Mouse (Mus musculus) heart, embryonic 16.5 days (tissue): ENCODE measurements around the gene Slc4a3. TPM values are rescaled to one million over a fixed set of nuclear protein-coding genes. Genes with fewer than 3 reads are reported as not detected.
A peak's percentile ranks its signal among the peaks of the same experiment; 100 is the strongest.

Experiments used
- ATAC-seq: fragments of 200-750 bp; cut with Nextera tagmentation; replicated peaks from 2 replicates; pipeline ENCODE4 v1.8.0; 2017; ENCODE audit warnings: moderate number of reproducible peaks; ENCODE audit not compliant: insufficient read depth, low FRiP score; ENCODE audit errors: extremely low read depth
- H3K27ac ChIP-seq: fragments of 300-500 bp; sonication (generic); 2 replicates; pipeline ENCODE4 v1.5.1; 2014; ENCODE audit warnings: mild to moderate bottlenecking, low read length, control low read depth, moderate library complexity
- H3K27me3 ChIP-seq: fragments of 300-500 bp; sonication (generic); 2 replicates; pipeline ENCODE4 v1.6.1; 2014; ENCODE audit warnings: low read length, mixed read lengths; ENCODE audit not compliant: control insufficient read depth, insufficient read depth
- H3K36me3 ChIP-seq: fragments of 300-500 bp; sonication (generic); 2 replicates; pipeline ENCODE4 v1.6.1; 2014; ENCODE audit not compliant: control insufficient read depth, insufficient read depth
- H3K4me1 ChIP-seq: fragments of 300-500 bp; sonication (generic); 2 replicates; pipeline ENCODE4 v1.6.1; 2014; ENCODE audit warnings: low read length, mixed read lengths; ENCODE audit not compliant: control insufficient read depth, insufficient read depth
- H3K4me2 ChIP-seq: fragments of 300-500 bp; sonication (generic); 2 replicates; pipeline ENCODE4 v1.6.1; 2014; ENCODE audit warnings: low read depth, mild to moderate bottlenecking, control low read depth, low read length
- H3K4me3 ChIP-seq: fragments of 300-500 bp; sonication (generic); 2 replicates; pipeline ENCODE4 v1.5.1; 2014; ENCODE audit warnings: mild to moderate bottlenecking, control low read depth, low read length
- H3K9ac ChIP-seq: fragments of 300-500 bp; sonication (generic); 2 replicates; pipeline ENCODE4 v1.6.1; 2014; ENCODE audit warnings: low read length, control low read depth
- H3K9me3 ChIP-seq: fragments of 300-500 bp; sonication (generic); replicated peaks from 2 replicates; pipeline ENCODE4 v1.6.1; 2016; ENCODE audit warnings: low read length; ENCODE audit not compliant: control insufficient read depth
- WGBS: fragments of 180-500 bp; shearing (Covaris S2); extraction: QIAGEN DNeasy Blood & Tissue Kit; methylation state at CpG from one replicate; pipeline ENCODE4 v1.1.7; 2014; 5-methylcytosine and 5-hydroxymethylcytosine counted together
- polyA plus RNA-seq: library from polyadenylated mRNA; unstranded; fragments of >200 nt; fragmentation: Nextera tagmentation; extraction: Ambion mirVana; gene quantifications from 2 replicates; pipeline ENCODE4 v1.2.1, GENCODE M21; 2015

Slc4a3 gene
- polyA plus RNA-seq: 33.3 and 36.6 TPM in 2 replicates

- peak within 1 kb of the TSS; percentile 76 for H3K4me2 ChIP-seq
- peak within 1 kb of the TSS; percentile 90 for H3K27ac ChIP-seq
- 1% methylated on average over 55 of the region's 64 CpGs for WGBS
- 0 out of 2 replicates have a peak, but pooled peaks cover 7% of the 10 kb centered on the region for H3K36me3 ChIP-seq
- peak within 1 kb of the TSS; percentile 94 for H3K9ac ChIP-seq
- no peaks in the 10 kb centered on the region for H3K27me3 ChIP-seq
- H3K9me3 ChIP-seq: no peaks in the 10 kb centered on the region
- H3K4me1 ChIP-seq: peaks cover 31% of the 10 kb centered on the region
- ATAC-seq: peak; percentile 86
- H3K4me3 ChIP-seq: peak within 1 kb of the TSS; percentile 81
Observed at GRCm38 (mm10) chr1:75545965-75546956, at the start of gene Slc4a3. Gene Slc4a3 (plus strand): TSS chr1:75546266.

GRCm38 (mm10) chr1:75498897-75499296 is 47.2 kb upstream of the Slc4a3 start:
- no peak for ATAC-seq
- Histone ChIP-seq H3K9ac (no peak overlapping the region), H3K27me3 (no peaks in the 10 kb centered on the region), H3K4me3 (no peak overlapping the region), H3K4me1 (peaks cover 11% of the 10 kb centered on the region), H3K4me2 (no peak overlapping the region), H3K27ac (no peak overlapping the region), H3K36me3 (peaks cover 68% of the 10 kb centered on the region), H3K9me3 (no peaks in the 10 kb centered on the region)
- WGBS: 85% methylated on average over 4 of the region's 4 CpGs

- Histone ChIP-seq H3K27me3 (no peaks in the 10 kb centered on the region), H3K4me3 (no peak overlapping the region), H3K4me1 (peaks cover 16% of the 10 kb centered on the region), H3K36me3 (peaks cover 68% of the 10 kb centered on the region), H3K9ac (no peak overlapping the region), H3K9me3 (no peaks in the 10 kb centered on the region), H3K4me2 (no peak overlapping the region), H3K27ac (no peak overlapping the region)
- 79% methylated on average over 7 of the region's 7 CpGs for WGBS
- no peak for ATAC-seq
Observed at GRCm38 (mm10) chr1:75499441-75499840, 46.6 kb upstream of the Slc4a3 start.

- no peak overlapping the region for H3K27ac ChIP-seq
- no peak overlapping the region for H3K4me3 ChIP-seq
- H3K36me3 ChIP-seq: peaks cover 51% of the 10 kb centered on the region
- H3K4me1 ChIP-seq: peaks cover 25% of the 10 kb centered on the region
- 95% methylated on average over 9 of the region's 9 CpGs for WGBS
- H3K9ac ChIP-seq: no peak overlapping the region
- H3K27me3 ChIP-seq: no peaks in the 10 kb centered on the region
- H3K9me3 ChIP-seq: no peaks in the 10 kb centered on the region
- H3K4me2 ChIP-seq: no peak overlapping the region
- no peak for ATAC-seq
Observed at GRCm38 (mm10) chr1:75501905-75502304, 44.2 kb upstream of the Slc4a3 start.

- Histone ChIP-seq H3K4me1 (peaks cover 30% of the 10 kb centered on the region), H3K9me3 (no peaks in the 10 kb centered on the region), H3K27me3 (no peaks in the 10 kb centered on the region), H3K9ac (no peak overlapping the region), H3K4me3 (no peak overlapping the region), H3K4me2 (peak overlapping the region; percentile 89), H3K36me3 (peaks cover 40% of the 10 kb centered on the region), H3K27ac (no peak overlapping the region)
- ATAC-seq: no peak
- WGBS: 75% methylated on average over 25 of the region's 25 CpGs
Observed at GRCm38 (mm10) chr1:75502945-75503650, 43.0 kb upstream of the Slc4a3 start.

GRCm38 (mm10) chr1:75503651-75503980 is 42.5 kb upstream of the Slc4a3 start:
- H3K27ac ChIP-seq: no peak overlapping the region; the same call in 1 of the 2 replicates
- H3K9me3 ChIP-seq: no peaks in the 10 kb centered on the region
- peaks cover 35% of the 10 kb centered on the region for H3K36me3 ChIP-seq
- no peaks in the 10 kb centered on the region for H3K27me3 ChIP-seq
- H3K9ac ChIP-seq: peak overlapping the region; percentile 99
- no peak for ATAC-seq
- peak overlapping the region; percentile 92 for H3K4me3 ChIP-seq
- peak overlapping the region; percentile 89 for H3K4me2 ChIP-seq
- 55% methylated on average over 23 of the region's 23 CpGs for WGBS
- H3K4me1 ChIP-seq: peaks cover 30% of the 10 kb centered on the region

- Histone ChIP-seq H3K27ac (peak overlapping the region; percentile 100), H3K9ac (peak overlapping the region; percentile 99), H3K9me3 (no peaks in the 10 kb centered on the region), H3K36me3 (peaks cover 27% of the 10 kb centered on the region), H3K4me3 (peak overlapping the region; percentile 92), H3K27me3 (no peaks in the 10 kb centered on the region), H3K4me1 (peaks cover 34% of the 10 kb centered on the region), H3K4me2 (peak overlapping the region; percentile 89)
- WGBS: 31% methylated on average over 9 of the region's 9 CpGs
- no peak for ATAC-seq
Observed at GRCm38 (mm10) chr1:75504256-75505045, 41.6 kb upstream of the Slc4a3 start.

- ATAC-seq: peak; percentile 52
- Histone ChIP-seq H3K4me3 (peak overlapping the region; percentile 92), H3K4me2 (peak overlapping the region; percentile 89), H3K36me3 (peaks cover 20% of the 10 kb centered on the region), H3K9ac (peak overlapping the region; percentile 99), H3K4me1 (peaks cover 43% of the 10 kb centered on the region), H3K27ac (peak overlapping the region; percentile 100), H3K9me3 (no peaks in the 10 kb centered on the region), H3K27me3 (no peaks in the 10 kb centered on the region)
- under 1% methylated on average over 84 of the region's 84 CpGs for WGBS
Observed at GRCm38 (mm10) chr1:75505159-75505955, 40.7 kb upstream of the Slc4a3 start.
